Mouse (Mus musculus) hindbrain, embryonic 15.5 days (tissue): ENCODE measurements at regions not wholly inside any gene's neighbourhood (a gene's known extent, or its start where the extent isn't known, plus 50 kb on each side); places are given as distances from the start of the nearest gene placed in this dataset.

Source experiments
- ATAC-seq: fragments of 200-750 bp; cut with Nextera tagmentation; 2 replicates; pipeline ENCODE4 v1.8.0; 2017; ENCODE audit warnings: low read depth, moderate number of reproducible peaks, moderate TSS enrichment; ENCODE audit not compliant: low FRiP score
- H3K27ac ChIP-seq: fragments of 300-500 bp; sonication (generic); replicated peaks from 2 replicates; pipeline ENCODE4 v1.5.1; 2015; ENCODE audit warnings: mild to moderate bottlenecking, inconsistent platforms
- H3K27me3 ChIP-seq: fragments of 300-500 bp; sonication (generic); 2 replicates; pipeline ENCODE4 v1.6.1; 2015; ENCODE audit warnings: control low read depth, inconsistent platforms
- H3K36me3 ChIP-seq: fragments of 300-500 bp; sonication (generic); 2 replicates; pipeline ENCODE4 v1.6.1; 2015; ENCODE audit warnings: control low read depth, inconsistent platforms
- H3K4me1 ChIP-seq: fragments of 300-500 bp; sonication (generic); replicated peaks from 2 replicates; pipeline ENCODE4 v1.6.1; 2015; ENCODE audit warnings: control low read depth, inconsistent platforms
- H3K4me2 ChIP-seq: fragments of 300-500 bp; sonication (generic); 2 replicates; pipeline ENCODE4 v1.6.1; 2015; ENCODE audit warnings: moderate library complexity, mild to moderate bottlenecking, inconsistent platforms
- H3K4me3 ChIP-seq: fragments of 300-500 bp; sonication (generic); 2 replicates; pipeline ENCODE4 v1.5.1; 2015; ENCODE audit warnings: mild to moderate bottlenecking, inconsistent platforms
- H3K9ac ChIP-seq: fragments of 300-500 bp; sonication (generic); 2 replicates; pipeline ENCODE4 v1.6.1; 2015; ENCODE audit warnings: inconsistent platforms
- H3K9me3 ChIP-seq: fragments of 300-500 bp; sonication (generic); 2 replicates; pipeline ENCODE4 v1.6.1; 2016; ENCODE audit warnings: control low read depth, inconsistent platforms
- WGBS: fragments of 180-500 bp; shearing (Covaris S2); methylation state at CpG from one replicate; pipeline ENCODE4 v1.1.7; 2015; 5-methylcytosine and 5-hydroxymethylcytosine counted together

DNA sequence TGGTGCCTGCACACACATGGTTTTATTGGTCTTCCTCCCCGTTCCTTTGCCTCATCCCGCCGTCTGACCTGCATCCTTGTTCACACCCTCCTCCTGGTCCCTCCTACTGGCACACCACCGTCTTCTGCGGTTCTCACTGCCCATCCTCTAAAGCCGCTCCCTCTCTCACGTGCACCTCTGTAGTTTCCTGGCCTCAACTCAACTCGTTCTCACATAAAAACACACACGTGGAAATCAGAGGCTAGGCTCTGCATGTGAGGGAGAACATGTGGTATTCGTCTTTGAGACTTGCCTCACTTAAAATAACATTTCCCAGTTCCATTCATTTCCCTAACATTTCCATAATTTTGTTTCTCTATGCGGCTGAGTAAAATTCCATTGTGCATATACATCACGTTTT, 69.5 kb downstream of the Aldh8a1 start:
- no peaks in the 10 kb centered on the region for H3K4me1 ChIP-seq
- no peak for ATAC-seq
- H3K36me3 ChIP-seq = no peaks in the 10 kb centered on the region
- H3K9me3 ChIP-seq = no peaks in the 10 kb centered on the region
- no peak overlapping the region for H3K4me2 ChIP-seq
- H3K4me3 ChIP-seq = no peak overlapping the region
- H3K9ac ChIP-seq = no peak overlapping the region
- WGBS = 78% methylated on average over 12 of the region's 12 CpGs
- no peaks in the 10 kb centered on the region for H3K27me3 ChIP-seq
- no peak overlapping the region for H3K27ac ChIP-seq

DNA sequence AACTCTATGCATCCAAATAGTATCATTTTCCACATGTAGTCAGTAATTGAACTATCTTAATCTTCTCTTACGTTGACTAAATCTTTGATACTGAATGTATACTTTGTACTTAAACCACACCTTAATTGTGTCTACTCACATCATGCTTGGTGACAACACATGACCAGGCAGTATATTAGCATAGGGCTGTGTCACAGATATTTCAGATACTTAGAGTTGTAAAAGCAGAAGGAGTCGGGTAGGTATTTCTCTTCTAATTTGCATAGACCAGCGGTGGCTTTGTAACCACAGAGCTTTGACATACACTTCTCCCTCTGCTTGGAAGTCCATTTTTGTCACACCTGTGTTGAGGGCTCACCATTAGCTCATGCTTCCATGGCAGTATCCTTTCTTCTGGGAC, 71.0 kb downstream of the Aldh8a1 start:
- no peaks in the 10 kb centered on the region for H3K27me3 ChIP-seq
- no peaks in the 10 kb centered on the region for H3K4me1 ChIP-seq
- no peak overlapping the region for H3K9ac ChIP-seq
- 96% methylated on average over 3 of the region's 3 CpGs for WGBS
- no peaks in the 10 kb centered on the region for H3K36me3 ChIP-seq
- no peak overlapping the region for H3K27ac ChIP-seq
- no peaks in the 10 kb centered on the region for H3K9me3 ChIP-seq
- H3K4me2 ChIP-seq = no peak overlapping the region
- H3K4me3 ChIP-seq = no peak overlapping the region
- ATAC-seq = no peak

DNA sequence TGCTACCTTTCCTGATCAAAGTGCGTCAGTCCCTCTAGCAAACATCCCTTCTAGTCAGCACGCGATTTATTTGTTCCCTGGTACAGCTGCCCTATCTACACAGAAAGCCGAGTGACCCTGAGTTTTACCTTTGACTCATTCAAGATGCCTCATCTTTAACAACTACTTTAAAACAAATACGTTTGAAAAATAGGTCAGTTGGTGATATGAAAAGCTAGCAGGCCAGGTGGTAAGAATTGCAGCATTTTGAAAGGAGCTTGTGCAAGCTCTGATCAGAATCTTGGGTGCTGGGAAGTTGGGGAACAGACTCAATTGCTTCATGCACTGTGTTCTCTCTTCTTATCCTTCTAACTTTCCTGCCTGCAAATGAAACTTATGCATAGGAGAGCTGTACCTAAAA, 71.9 kb downstream of the Aldh8a1 start:
- Histone ChIP-seq H3K9me3 (no peaks in the 10 kb centered on the region), H3K4me3 (no peak overlapping the region), H3K27me3 (no peaks in the 10 kb centered on the region), H3K36me3 (no peaks in the 10 kb centered on the region), H3K27ac (no peak overlapping the region), H3K4me2 (no peak overlapping the region), H3K4me1 (no peaks in the 10 kb centered on the region), H3K9ac (no peak overlapping the region)
- 88% methylated on average over 5 of the region's 5 CpGs for WGBS
- no peak for ATAC-seq

DNA sequence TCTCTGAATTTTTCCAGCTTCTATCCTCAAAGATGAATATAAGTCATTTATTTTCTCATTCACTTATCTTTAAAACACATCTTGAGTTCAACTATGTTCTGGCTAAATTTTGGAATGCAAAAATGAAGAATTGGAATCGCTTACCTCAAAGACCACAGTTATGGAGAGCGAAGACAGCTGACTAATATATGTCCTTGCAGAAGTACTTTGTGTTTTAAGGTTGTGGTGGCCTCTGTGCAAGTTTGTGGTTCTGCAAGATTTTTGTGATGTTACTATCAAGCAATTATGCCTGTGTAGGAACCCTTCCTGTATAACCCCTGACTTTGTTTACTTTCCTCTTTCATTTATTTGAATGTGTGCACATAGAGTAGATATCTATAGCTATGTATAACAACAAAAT, 75.5 kb downstream of the Aldh8a1 start:
- ATAC-seq = no peak
- H3K4me3 ChIP-seq = no peak overlapping the region

DNA sequence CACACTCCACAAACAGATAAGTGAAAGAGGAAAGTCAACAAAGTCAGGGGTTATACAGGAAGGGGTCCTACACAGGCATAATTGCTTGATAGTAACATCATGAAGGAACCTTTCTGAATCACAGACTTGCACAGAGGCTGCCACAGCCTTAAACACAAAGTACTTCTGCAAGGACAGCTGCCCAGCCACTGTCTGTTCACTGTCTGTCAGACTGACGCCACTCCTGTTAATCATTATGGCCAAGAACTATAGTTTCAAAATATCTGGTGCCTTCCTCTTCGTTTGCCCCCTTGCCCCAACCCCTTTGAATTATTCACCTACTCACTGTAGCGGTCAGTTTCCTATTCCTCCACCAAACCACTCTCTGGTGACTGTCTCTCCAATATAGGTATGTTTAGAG, 76.4 kb downstream of the Aldh8a1 start:
- H3K27me3 ChIP-seq = no peaks in the 10 kb centered on the region
- no peak for ATAC-seq
- H3K27ac ChIP-seq = no peak overlapping the region
- H3K4me1 ChIP-seq = peaks cover 5% of the 10 kb centered on the region; the same call in 1 of the 2 replicates
- 86% methylated on average over 3 of the region's 3 CpGs for WGBS
- H3K9ac ChIP-seq = no peak overlapping the region
- H3K4me2 ChIP-seq = no peak overlapping the region
- H3K4me3 ChIP-seq = no peak overlapping the region
- H3K36me3 ChIP-seq = no peaks in the 10 kb centered on the region
- no peaks in the 10 kb centered on the region for H3K9me3 ChIP-seq

More for the DNA sequence above, 75.5 kb downstream of the Aldh8a1 start:
- H3K9me3 ChIP-seq = no peaks in the 10 kb centered on the region
- H3K27ac ChIP-seq = no peak overlapping the region
- H3K36me3 ChIP-seq = no peaks in the 10 kb centered on the region
- no peak overlapping the region for H3K9ac ChIP-seq
- H3K4me1 ChIP-seq = peaks cover 5% of the 10 kb centered on the region; the same call in 1 of the 2 replicates
- WGBS = 98% methylated on average over 2 of the region's 2 CpGs
- no peaks in the 10 kb centered on the region for H3K27me3 ChIP-seq
- H3K4me2 ChIP-seq = no peak overlapping the region

DNA sequence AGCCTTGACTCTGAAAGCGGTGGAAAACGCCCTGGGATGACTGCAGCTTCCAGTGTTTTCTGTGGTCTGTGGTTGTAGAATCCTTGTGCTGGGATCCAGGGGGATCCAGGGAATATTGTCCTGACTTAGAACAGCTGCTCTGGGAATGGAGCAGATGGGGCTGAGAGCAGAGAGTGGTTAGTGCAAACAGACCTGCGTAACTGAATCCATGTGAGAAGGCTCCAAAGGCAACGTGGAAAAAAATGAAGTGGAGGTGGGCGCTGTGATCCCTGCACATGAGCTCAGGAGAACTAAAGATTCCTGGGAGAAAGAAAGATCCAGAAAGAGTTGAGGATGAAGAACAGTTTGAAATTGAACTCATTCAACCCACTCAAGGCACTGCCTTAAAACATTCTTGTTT, 77.1 kb downstream of the Aldh8a1 start:
- H3K4me3 ChIP-seq = no peak overlapping the region
- no peaks in the 10 kb centered on the region for H3K9me3 ChIP-seq
- H3K9ac ChIP-seq = no peak overlapping the region
- peaks cover 5% of the 10 kb centered on the region; the same call in 1 of the 2 replicates for H3K4me1 ChIP-seq
- H3K36me3 ChIP-seq = no peaks in the 10 kb centered on the region
- H3K27ac ChIP-seq = no peak overlapping the region
- no peaks in the 10 kb centered on the region for H3K27me3 ChIP-seq
- 89% methylated on average over 5 of the region's 5 CpGs for WGBS
- H3K4me2 ChIP-seq = no peak overlapping the region
- ATAC-seq = no peak

DNA sequence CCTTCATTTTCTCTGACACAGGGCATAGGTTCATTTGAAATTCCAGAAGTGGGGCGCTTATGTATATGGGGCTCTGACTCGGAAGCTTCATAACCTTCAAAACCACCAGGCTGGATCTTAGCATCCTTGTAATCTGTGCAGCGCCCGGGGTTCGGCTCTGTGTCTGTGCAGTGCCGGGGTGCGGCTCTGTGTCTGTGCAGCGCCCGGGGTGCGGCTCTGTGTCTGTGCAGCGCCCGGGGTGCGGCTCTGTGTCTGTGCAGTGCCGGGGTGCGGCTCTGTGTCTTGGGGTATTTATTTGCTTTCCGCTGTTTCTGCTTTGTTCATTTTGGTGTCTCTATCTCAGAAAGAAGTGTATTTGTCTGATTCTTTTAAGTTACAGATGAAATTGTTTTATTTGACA, 77.7 kb downstream of the Aldh8a1 start:
- Histone ChIP-seq H3K9me3 (no peaks in the 10 kb centered on the region), H3K4me2 (no peak overlapping the region), H3K9ac (no peak overlapping the region), H3K36me3 (no peaks in the 10 kb centered on the region), H3K27me3 (no peaks in the 10 kb centered on the region), H3K4me3 (no peak overlapping the region), H3K27ac (no peak overlapping the region; the same call in 1 of the 2 replicates), H3K4me1 (peaks cover 5% of the 10 kb centered on the region; the same call in 1 of the 2 replicates)
- ATAC-seq = no peak
- 86% methylated on average over 16 of the region's 16 CpGs for WGBS

DNA sequence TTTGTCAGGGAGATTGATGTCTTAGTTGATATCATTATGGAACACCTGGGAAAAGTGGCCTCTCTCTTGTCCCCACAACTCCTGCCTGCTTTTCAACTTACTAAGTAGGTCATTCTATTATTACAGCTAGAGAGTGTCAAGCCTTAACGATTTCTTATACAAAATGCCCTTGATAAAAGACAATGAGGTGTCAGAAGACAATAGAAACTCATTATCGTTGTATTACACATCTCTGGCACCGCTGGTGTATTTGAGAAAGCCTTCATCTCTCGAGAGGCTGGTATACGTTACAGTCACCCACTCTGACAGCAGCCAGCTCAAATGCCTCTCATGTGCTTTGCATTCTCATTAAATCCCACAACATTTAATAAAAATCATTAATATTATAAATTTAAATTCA, 78.8 kb downstream of the Aldh8a1 start:
- Histone ChIP-seq H3K27ac (0 out of 2 replicates have a peak overlapping the region, but pooled peaks have one; percentile 51), H3K4me1 (peaks cover 5% of the 10 kb centered on the region; the same call in 1 of the 2 replicates), H3K27me3 (no peaks in the 10 kb centered on the region), H3K36me3 (no peaks in the 10 kb centered on the region), H3K9ac (no peak overlapping the region), H3K4me2 (no peak overlapping the region), H3K9me3 (no peaks in the 10 kb centered on the region), H3K4me3 (no peak overlapping the region)
- 0 out of 2 replicates have a peak, but pooled peaks have one; percentile 48 for ATAC-seq
- WGBS = 21% methylated on average over 5 of the region's 5 CpGs

DNA sequence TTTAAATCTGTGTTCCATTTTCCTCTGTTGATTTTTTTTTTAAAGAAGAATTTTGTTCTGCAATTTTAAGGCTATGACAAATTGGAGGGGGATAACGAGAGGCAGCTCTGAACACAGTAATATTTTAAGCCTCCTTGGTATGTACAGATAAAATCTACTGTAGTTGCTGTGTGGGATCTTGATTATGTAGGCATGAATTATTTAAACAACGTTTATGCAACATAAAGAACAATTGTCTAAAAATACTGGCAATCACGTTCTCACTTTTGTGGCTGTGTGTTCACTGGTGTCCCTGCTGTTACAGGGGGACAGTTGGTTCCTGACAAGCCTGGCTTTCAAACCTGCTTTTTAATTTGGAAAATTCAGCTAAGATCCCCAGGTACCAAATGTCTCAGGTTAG, 79.3 kb downstream of the Aldh8a1 start:
- H3K27me3 ChIP-seq = no peaks in the 10 kb centered on the region
- ATAC-seq = no peak
- no peak overlapping the region for H3K4me3 ChIP-seq
- H3K4me1 ChIP-seq = peaks cover 5% of the 10 kb centered on the region; the same call in 1 of the 2 replicates
- H3K27ac ChIP-seq = peak overlapping the region; percentile 29; the same call in 1 of the 2 replicates
- no peaks in the 10 kb centered on the region for H3K36me3 ChIP-seq
- H3K9me3 ChIP-seq = no peaks in the 10 kb centered on the region
- WGBS = 39% methylated on average over 3 of the region's 3 CpGs
- no peak overlapping the region for H3K4me2 ChIP-seq
- H3K9ac ChIP-seq = no peak overlapping the region

DNA sequence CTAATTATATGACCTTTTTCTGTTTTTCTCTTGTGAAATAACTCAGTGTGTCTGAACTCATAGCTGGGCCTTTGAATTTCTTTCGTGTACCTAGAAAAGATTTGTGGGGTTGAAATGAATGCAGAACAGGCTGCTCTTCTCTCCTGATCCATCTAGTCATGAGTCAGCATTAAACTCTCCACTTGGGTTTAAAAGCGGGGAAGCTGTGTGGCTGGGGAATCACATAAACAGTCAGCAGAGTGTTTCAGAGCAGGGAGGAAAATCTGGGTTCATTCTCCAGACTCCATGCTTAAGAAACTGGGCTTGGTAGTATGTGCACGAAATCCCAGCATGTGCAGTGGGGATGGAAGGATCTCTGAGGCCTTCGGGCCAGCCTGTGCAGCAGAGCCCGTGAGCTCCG, 79.9 kb downstream of the Aldh8a1 start:
- WGBS = 60% methylated on average over 6 of the region's 6 CpGs
- no peak for ATAC-seq
- Histone ChIP-seq H3K9me3 (no peaks in the 10 kb centered on the region), H3K27ac (peak overlapping the region; percentile 29; the same call in 1 of the 2 replicates), H3K9ac (no peak overlapping the region), H3K4me1 (peaks cover 5% of the 10 kb centered on the region; the same call in 1 of the 2 replicates), H3K27me3 (no peaks in the 10 kb centered on the region), H3K4me3 (no peak overlapping the region), H3K4me2 (no peak overlapping the region), H3K36me3 (no peaks in the 10 kb centered on the region)

DNA sequence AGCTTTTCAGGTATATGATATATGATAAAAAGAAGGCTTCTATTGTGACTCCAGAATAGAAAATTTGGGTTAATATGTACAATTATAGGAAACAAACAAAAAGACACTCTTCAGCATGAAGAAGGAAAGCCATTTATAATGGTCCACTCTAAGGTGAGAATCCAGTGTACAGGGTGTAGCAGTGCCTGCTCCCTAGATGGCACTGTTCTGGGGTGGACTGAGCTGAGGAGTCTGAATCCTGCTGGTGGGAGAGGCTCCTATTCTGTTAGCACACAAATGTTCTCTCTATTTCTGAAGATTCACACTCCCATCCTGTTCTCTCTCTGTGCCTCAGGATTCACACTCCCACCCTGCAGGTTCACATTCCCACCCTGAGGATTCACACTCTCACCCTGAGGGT, 81.5 kb downstream of the Aldh8a1 start:
- H3K27ac ChIP-seq = no peak overlapping the region
- H3K9ac ChIP-seq = no peak overlapping the region

DNA sequence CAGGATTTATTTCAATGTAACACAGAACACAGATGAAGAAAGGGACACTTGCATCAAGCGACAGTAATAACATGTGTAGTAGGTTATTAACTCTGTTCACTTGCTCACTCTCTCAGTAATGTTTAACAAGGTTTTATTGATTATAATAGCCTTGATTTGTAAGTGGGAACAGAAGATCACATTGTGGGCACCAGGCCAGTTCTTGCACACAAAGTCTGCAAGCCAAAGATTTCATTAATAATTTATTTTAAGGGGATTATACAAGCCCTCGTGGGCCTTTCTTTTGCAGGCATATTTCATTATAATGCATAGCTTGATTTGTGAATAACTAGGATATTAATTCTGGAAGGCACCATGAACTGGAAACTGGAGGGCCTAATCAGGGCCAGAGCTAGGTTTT, 83.0 kb downstream of the Aldh8a1 start:
- 45% methylated on average over 2 of the region's 2 CpGs for WGBS
- no peak overlapping the region for H3K4me3 ChIP-seq
- H3K27me3 ChIP-seq = peaks cover 5% of the 10 kb centered on the region; the same call in 1 of the 2 replicates
- H3K4me2 ChIP-seq = no peak overlapping the region
- H3K9me3 ChIP-seq = no peaks in the 10 kb centered on the region
- H3K36me3 ChIP-seq = no peaks in the 10 kb centered on the region
- H3K4me1 ChIP-seq = peaks cover 5% of the 10 kb centered on the region; the same call in 1 of the 2 replicates
- no peak overlapping the region for H3K9ac ChIP-seq
- H3K27ac ChIP-seq = no peak overlapping the region
- no peak for ATAC-seq

More for the DNA sequence above, 81.5 kb downstream of the Aldh8a1 start:
- Histone ChIP-seq H3K4me1 (peaks cover 5% of the 10 kb centered on the region; the same call in 1 of the 2 replicates), H3K4me2 (no peak overlapping the region), H3K27me3 (no peaks in the 10 kb centered on the region), H3K36me3 (no peaks in the 10 kb centered on the region), H3K4me3 (no peak overlapping the region), H3K9me3 (no peaks in the 10 kb centered on the region)
- no peak for ATAC-seq

DNA sequence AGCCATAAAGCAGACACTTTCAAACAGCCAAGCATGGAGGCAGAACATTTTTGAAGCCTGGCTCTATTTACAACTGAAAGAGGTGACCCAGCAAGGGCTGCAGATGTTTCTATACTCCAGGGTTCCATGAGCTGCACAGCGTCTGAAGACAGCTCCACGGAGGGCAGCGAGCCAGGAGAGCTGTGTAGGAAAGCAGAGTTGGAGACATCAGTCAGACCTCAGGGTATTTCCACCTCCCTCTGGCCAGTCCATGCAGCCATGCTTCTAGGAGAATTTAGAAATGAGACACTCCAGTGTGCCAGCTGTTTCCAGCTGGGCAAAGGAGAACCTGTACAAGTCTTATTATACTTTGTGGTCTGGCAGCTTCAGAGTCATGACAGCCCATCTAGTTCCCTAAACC, 85.8 kb downstream of the Aldh8a1 start:
- Histone ChIP-seq H3K36me3 (no peaks in the 10 kb centered on the region), H3K9me3 (no peaks in the 10 kb centered on the region), H3K9ac (no peak overlapping the region), H3K4me2 (no peak overlapping the region), H3K27ac (no peak overlapping the region), H3K27me3 (peaks cover 5% of the 10 kb centered on the region; the same call in 1 of the 2 replicates), H3K4me1 (peaks cover 9% of the 10 kb centered on the region; the same call in 1 of the 2 replicates), H3K4me3 (no peak overlapping the region)
- 67% methylated on average over 3 of the region's 3 CpGs for WGBS
- no peak for ATAC-seq
